Mouse (Mus musculus) cortical plate, adult 2 months (tissue): ENCODE measurements at regions not wholly inside any gene's neighbourhood (a gene's known extent, or its start where the extent isn't known, plus 50 kb on each side); places are given as distances from the start of the nearest gene placed in this dataset.

ENCODE experiments used
- CTCF ChIP-seq: fragments of 200-500 bp; IDR thresholded peaks from 2 replicates; pipeline ENCODE4 v1.5.1; 2011; ENCODE audit warnings: mild to moderate bottlenecking, control low read depth, low read length; ENCODE audit not compliant: insufficient read depth; ENCODE audit errors: extremely low read depth
- POLR2A ChIP-seq: fragments of 200-500 bp; IDR thresholded peaks from 2 replicates; pipeline ENCODE4 v1.6.1; 2011; ENCODE audit warnings: mild to moderate bottlenecking, low read length, control low read depth; ENCODE audit not compliant: insufficient read depth; ENCODE audit errors: extremely low read depth

DNA sequence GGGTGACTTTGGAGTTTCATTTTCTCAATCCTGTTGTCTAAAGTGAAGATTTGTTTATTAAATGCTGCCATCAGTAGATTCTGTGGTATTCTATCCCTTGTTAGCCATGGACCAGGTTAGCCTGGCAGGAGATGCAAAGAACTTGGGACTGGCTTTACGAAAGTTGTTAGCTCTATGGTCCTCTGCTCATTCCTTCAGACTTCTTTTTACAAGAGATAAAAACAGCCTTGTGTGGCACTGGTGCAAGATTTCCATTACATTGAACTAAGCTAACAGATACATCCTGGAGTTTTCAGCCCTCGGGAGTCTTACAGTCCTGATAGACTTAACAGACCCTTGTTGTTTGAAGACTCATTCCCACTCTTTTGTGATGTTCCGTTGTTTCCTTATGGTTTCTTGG is 108.1 kb upstream of the Pum3 start:
- TF ChIP-seq CTCF = no peak
- TF ChIP-seq POLR2A = no peak
